Mouse (Mus musculus) midbrain, embryonic 14.5 days (tissue): ENCODE results near the gene Zfp51. TPM values are rescaled to one million over a fixed set of nuclear protein-coding genes. Genes with fewer than 3 reads are reported as not detected.
"Not testable (repeated sequence)": the region's sequence is repeated elsewhere in the genome, so short reads cannot be mapped to it uniquely, and the experiment has no call there.

Source experiments
- ATAC-seq: fragments of 200-750 bp; cut with Nextera tagmentation; 2 replicates; pipeline ENCODE4 v1.8.0; 2017; ENCODE audit warnings: moderate number of reproducible peaks, moderate library complexity; ENCODE audit not compliant: low FRiP score, low TSS enrichment
- DNase-seq: peaks from one replicate; pipeline ENCODE4 v3.0.0-alpha.2; 2015
- H3K27ac ChIP-seq: fragments of 300-500 bp; sonication (generic); replicated peaks from 2 replicates; pipeline ENCODE4 v1.5.1; 2014; ENCODE audit warnings: mild to moderate bottlenecking, low read depth, low read length, moderate library complexity
- H3K27me3 ChIP-seq: fragments of 300-500 bp; sonication (generic); 2 replicates; pipeline ENCODE4 v1.6.1; 2014; ENCODE audit warnings: low read length, control low read depth, mixed read lengths; ENCODE audit not compliant: control insufficient read depth, insufficient read depth
- H3K36me3 ChIP-seq: fragments of 300-500 bp; sonication (generic); 2 replicates; pipeline ENCODE4 v1.6.1; 2014; ENCODE audit warnings: low read length, control low read depth; ENCODE audit not compliant: control insufficient read depth, insufficient read depth
- H3K4me1 ChIP-seq: fragments of 300-500 bp; sonication (generic); 2 replicates; pipeline ENCODE4 v1.6.1; 2014; ENCODE audit warnings: mild to moderate bottlenecking, antibody characterized with exemption, low read length, control low read depth; ENCODE audit not compliant: control insufficient read depth, insufficient read depth
- H3K4me2 ChIP-seq: fragments of 300-500 bp; sonication (generic); 2 replicates; pipeline ENCODE4 v1.6.1; 2014; ENCODE audit warnings: mild to moderate bottlenecking, low read length, moderate library complexity
- H3K4me3 ChIP-seq: fragments of 300-500 bp; sonication (generic); replicated peaks from 2 replicates; pipeline ENCODE4 v1.5.1; 2014; ENCODE audit warnings: low read depth, low read length
- H3K9ac ChIP-seq: fragments of 300-500 bp; sonication (generic); replicated peaks from 2 replicates; pipeline ENCODE4 v1.6.1; 2014; ENCODE audit warnings: mild to moderate bottlenecking, low read length, moderate library complexity
- H3K9me3 ChIP-seq: fragments of 300-500 bp; sonication (generic); 2 replicates; pipeline ENCODE4 v1.6.1; 2016; ENCODE audit warnings: low read length, control low read depth, mixed read lengths; ENCODE audit not compliant: control insufficient read depth
- WGBS: fragments of 180-500 bp; shearing (Covaris S2); extraction: QIAGEN DNeasy Blood & Tissue Kit; methylation state at CpG from one replicate; pipeline ENCODE4 v1.1.7; 2014; 5-methylcytosine and 5-hydroxymethylcytosine counted together
- polyA plus RNA-seq: library from polyadenylated mRNA; unstranded; fragments of >200 nt; fragmentation: Nextera tagmentation; extraction: Ambion mirVana; gene quantifications from 2 replicates; pipeline ENCODE4 v1.2.1, GENCODE M21; 2014

The Zfp51 gene
- polyA plus RNA-seq, 1 experiment from 2014 or later = 17.5 TPM

- Histone ChIP-seq H3K9ac (no peak overlapping the region), H3K36me3 (no peaks in the 10 kb centered on the region), H3K27ac (no peak overlapping the region), H3K4me1 (no peaks in the 10 kb centered on the region), H3K9me3 (no peaks in the 10 kb centered on the region), H3K4me2 (no peak overlapping the region), H3K27me3 (no peaks in the 10 kb centered on the region), H3K4me3 (no peak overlapping the region)
- WGBS = 29% methylated on average over 14 of the region's 14 CpGs
- peak; percentile 5 for DNase-seq
- ATAC-seq = no peak
These were observed 23.4 kb downstream of the Zfp51 start for GRCm38 (mm10) chr17:21473362-21474190.

GRCm38 (mm10) chr17:21474729-21475128 is 24.6 kb downstream of the Zfp51 start:
- H3K9ac ChIP-seq, H3K27me3 ChIP-seq, H3K4me2 ChIP-seq, H3K27ac ChIP-seq, DNase-seq, H3K4me3 ChIP-seq, H3K4me1 ChIP-seq, H3K36me3 ChIP-seq, H3K9me3 ChIP-seq, ATAC-seq: not testable (repeated sequence)
- WGBS = 28% methylated on average over 8 of the region's 10 CpGs

- not testable (repeated sequence) for H3K36me3 ChIP-seq, ATAC-seq, H3K4me3 ChIP-seq, H3K4me2 ChIP-seq, H3K9ac ChIP-seq, H3K4me1 ChIP-seq, H3K9me3 ChIP-seq, DNase-seq, H3K27me3 ChIP-seq, H3K27ac ChIP-seq
- 100% methylated on average over 1 of the region's 1 CpGs for WGBS
These were observed 25.1 kb downstream of the Zfp51 start for GRCm38 (mm10) chr17:21475290-21475689.

GRCm38 (mm10) chr17:21476351-21476750 is 26.2 kb downstream of the Zfp51 start:
- 93% methylated on average over 4 of the region's 9 CpGs for WGBS
- H3K4me2 ChIP-seq, H3K9ac ChIP-seq, H3K27ac ChIP-seq, H3K4me1 ChIP-seq, DNase-seq, H3K9me3 ChIP-seq, H3K36me3 ChIP-seq, H3K27me3 ChIP-seq, ATAC-seq, H3K4me3 ChIP-seq: not testable (repeated sequence)

- not testable (repeated sequence) for H3K9ac ChIP-seq, H3K4me3 ChIP-seq, H3K4me1 ChIP-seq, H3K36me3 ChIP-seq, H3K27ac ChIP-seq, H3K27me3 ChIP-seq, H3K9me3 ChIP-seq, DNase-seq, ATAC-seq, H3K4me2 ChIP-seq
- WGBS = 90% methylated on average over 9 of the region's 10 CpGs
These were observed 28.1 kb downstream of the Zfp51 start for GRCm38 (mm10) chr17:21478103-21478777.

GRCm38 (mm10) chr17:21488760-21489499 is 38.8 kb downstream of the Zfp51 start, which contains the start of gene Zfp53:
Gene Zfp53, plus strand, starts transcription at chr17:21488998.
- peaks cover 5% of the 10 kb centered on the region; the same call in 1 of the 2 replicates for H3K36me3 ChIP-seq

GRCm38 (mm10) chr17:21489500-21490001 is 39.4 kb downstream of the Zfp51 start:
- H3K9ac ChIP-seq = peak overlapping the region; percentile 67
- H3K36me3 ChIP-seq = peaks cover 8% of the 10 kb centered on the region; the same call in 1 of the 2 replicates
- peak; percentile 2 for DNase-seq
- 18% methylated on average over 8 of the region's 8 CpGs for WGBS
- peaks cover 6% of the 10 kb centered on the region for H3K4me1 ChIP-seq
- H3K9me3 ChIP-seq = no peaks in the 10 kb centered on the region
- no peaks in the 10 kb centered on the region for H3K27me3 ChIP-seq
- ATAC-seq = no peak
- peak overlapping the region; percentile 78 for H3K4me3 ChIP-seq
- H3K4me2 ChIP-seq = peak overlapping the region; percentile 69
- no peak overlapping the region; the same call in 1 of the 2 replicates for H3K27ac ChIP-seq

More at GRCm38 (mm10) chr17:21488760-21489499, 38.8 kb downstream of the Zfp51 start, which contains the start of gene Zfp53:
- Histone ChIP-seq H3K4me2 (peak within 1 kb of the TSS; percentile 69), H3K4me3 (peak within 1 kb of the TSS; percentile 78), H3K9ac (peak within 1 kb of the TSS; percentile 67), H3K27me3 (no peaks in the 10 kb centered on the region), H3K4me1 (peaks cover 6% of the 10 kb centered on the region), H3K9me3 (no peaks in the 10 kb centered on the region), H3K27ac (peak within 1 kb of the TSS; percentile 68)
- 1% methylated on average over 34 of the region's 34 CpGs for WGBS
- ATAC-seq (peak; percentile 98), DNase-seq (peak; percentile 86)

GRCm38 (mm10) chr17:21501365-21501764 is 51.2 kb downstream of the Zfp51 start:
- no peak for ATAC-seq
- H3K27ac ChIP-seq = no peak overlapping the region
- H3K4me2 ChIP-seq = no peak overlapping the region
- H3K27me3 ChIP-seq = no peaks in the 10 kb centered on the region
- H3K36me3 ChIP-seq = peaks cover 6% of the 10 kb centered on the region; the same call in 1 of the 2 replicates
- no peaks in the 10 kb centered on the region for H3K4me1 ChIP-seq
- no peak overlapping the region for H3K4me3 ChIP-seq
- WGBS = 88% methylated on average over 1 of the region's 1 CpGs
- H3K9ac ChIP-seq = no peak overlapping the region
- no peak for DNase-seq
- H3K9me3 ChIP-seq = no peaks in the 10 kb centered on the region
